Mouse (Mus musculus) skeletal muscle tissue, adult 2 months (tissue): ENCODE data around the gene Fgf18.

Experiments used
- DNase-seq: peaks from one replicate; pipeline ENCODE4 v3.0.0-alpha.2; 2012; ENCODE audit warnings: low read depth, low spot score

The Fgf18 gene

DNA sequence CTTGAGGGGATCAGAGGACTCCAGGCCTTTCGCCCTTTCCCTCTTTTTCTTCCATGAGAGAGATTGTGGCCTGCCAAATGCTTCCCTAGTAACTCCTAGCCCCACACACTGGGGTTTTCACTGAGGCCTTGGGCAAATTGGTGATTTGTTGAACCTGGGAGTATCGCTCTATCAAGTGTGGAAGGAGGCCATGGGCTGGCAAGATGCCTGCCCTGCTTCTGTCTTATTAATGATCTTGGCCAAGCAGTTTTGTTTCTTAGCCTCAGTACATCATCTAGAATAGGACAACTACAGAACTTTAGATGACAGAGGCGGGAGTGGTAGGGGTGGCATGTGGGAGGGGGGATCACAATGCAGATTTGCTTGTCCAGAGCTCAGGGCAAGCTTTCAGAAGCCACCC is 31.4 kb downstream of the Fgf18 start:
- no peak for DNase-seq

DNA sequence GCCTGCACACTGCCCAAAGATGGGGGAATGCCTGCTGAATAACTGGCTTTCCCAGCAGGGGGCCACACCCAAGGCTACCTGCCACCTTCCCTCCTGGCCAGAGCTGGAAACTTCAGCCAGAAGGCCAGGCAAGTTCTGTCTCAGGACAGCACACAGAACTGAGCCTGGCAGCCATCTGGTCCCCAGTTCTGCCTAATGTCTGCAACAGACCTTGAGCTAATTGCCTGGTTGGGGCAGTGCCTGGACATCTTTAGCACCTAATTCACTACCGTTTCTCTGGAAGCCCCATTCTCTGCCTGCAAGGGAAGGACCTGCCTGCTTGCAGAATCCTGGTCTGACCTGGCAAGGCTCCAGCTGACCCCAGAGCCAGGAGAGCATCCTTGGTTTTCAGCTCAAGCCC is 34.8 kb downstream of the Fgf18 start:
- no peak for DNase-seq

DNA sequence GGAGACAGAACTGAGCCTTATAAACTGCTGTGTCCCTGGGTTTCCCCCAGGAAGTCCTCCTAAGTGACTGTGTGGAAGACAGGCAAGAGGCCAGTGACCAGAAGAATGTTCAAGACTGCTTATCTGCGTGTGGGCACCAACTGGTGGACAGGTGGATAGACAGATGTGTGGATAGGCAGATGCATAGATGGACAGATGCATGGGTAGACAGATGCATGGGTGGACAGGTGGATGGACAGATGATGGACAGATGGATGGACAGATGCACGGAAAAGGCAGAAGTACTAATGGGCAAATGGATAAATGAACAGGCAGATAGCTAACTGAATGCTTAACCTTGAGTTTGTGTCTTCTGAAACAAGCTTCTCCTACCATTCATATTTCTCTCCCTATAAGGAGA is 37.1 kb downstream of the Fgf18 start:
- DNase-seq: no peak

DNA sequence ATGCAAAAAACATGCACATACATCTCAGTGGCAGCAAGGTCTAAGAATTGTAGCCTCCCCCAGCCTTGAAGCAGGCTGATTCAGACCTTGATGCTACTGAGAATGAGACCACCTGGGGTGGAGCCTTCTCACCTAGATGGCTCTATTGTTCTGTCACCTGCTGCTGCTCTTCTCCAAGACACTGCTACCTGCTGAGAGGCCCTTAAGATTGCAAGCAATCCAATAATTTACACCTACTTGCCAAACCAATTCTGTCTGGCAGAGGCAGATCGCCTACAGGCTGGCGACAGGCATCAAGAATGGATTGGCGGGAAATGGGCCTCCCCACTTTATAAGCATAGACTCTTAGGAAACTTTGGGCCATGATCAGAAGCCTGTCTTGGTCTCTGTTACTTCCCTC is 39.7 kb downstream of the Fgf18 start:
- no peak for DNase-seq

DNA sequence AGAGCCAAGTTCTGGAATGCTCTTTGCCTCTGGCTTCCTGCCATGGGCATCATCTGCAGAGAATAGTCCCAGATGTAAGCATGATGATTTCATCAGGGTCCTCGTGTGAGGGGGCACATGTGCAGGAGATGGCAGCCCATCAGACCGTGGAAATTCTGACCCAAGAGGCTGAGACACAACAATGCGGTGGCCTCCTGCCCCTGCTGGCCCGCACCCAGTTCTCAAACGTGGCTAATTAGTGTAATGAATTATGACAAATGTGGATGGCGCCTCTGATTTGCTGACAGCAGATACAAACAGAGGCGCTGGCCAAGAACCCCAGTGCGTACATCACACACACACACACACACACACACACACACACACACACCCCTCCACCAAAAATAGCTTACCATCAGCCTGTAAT is 42.3 kb downstream of the Fgf18 start:
- no peak for DNase-seq

DNA sequence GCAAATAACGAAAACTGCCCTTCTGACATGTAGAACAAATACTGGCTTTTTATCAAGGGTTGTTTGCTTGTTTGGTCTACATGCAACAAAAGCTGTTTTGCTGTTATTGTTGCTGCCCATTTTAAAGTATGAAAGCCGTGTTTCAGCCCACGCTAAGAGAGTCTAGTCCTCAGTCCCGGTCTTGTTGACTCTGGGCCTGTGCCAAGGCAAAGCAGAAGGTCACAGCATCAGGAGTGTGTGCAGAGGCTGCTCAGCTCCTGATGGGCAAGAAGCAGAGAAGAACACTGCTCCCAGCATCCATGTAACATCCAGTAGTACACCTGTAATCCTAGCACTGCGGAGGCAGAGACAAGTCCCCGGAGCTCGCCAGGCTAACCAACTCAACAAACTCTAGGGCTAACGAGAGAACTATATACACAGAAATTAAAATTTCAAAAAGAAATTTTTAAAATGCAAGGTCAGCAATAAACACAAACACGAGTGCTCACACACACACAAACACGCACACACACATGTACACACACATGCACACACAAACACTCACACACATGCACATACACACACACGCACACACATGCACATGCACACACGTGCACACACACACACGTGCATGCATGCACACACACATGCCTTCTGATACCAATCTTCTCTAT is 43.8 kb downstream of the Fgf18 start:
- no peak for DNase-seq

DNA sequence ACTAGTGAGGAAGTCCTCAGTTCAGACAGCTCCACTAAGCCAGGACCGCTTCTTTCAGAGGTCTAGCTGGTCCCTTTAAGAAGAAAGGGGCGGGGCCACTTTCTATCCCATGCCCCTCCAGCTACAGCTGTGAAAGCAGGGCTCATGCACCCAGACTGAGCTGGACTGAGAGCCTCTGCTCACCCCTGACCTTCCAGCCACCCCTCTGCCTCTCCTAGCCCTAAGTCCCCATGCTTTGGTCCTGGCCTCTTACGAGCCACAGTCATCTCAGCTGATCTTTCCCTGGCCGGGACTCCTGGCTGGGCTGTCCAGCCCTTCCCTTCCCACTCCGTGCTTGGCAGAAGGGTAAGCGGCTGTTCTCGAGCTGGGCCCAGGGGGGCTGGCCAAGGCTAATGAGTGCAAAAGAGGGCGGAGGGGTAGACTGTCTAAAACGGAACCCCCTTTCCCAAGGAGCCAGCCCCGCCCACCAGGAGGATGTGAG is 47.1 kb downstream of the Fgf18 start:
- peak; percentile 65 for DNase-seq

DNA sequence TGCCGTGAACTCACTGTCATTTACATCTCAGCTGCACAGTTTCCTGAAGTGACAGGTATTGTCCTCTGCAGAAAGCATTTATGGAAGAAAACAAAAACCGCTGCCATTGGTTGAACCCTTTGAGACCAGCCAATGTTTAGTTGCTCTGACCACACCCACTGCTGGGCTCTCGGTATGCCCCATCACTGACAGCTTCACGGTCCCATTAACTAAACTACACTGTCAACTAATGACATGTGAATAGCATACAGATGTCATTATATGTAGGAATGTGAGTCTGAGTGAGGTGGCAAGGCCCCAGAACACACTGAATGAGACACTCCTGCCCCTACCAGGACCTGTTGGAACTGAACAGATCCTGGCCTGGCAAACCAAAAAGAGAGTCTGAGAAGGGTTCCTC is 47.8 kb downstream of the Fgf18 start:
- DNase-seq: no peak

DNA sequence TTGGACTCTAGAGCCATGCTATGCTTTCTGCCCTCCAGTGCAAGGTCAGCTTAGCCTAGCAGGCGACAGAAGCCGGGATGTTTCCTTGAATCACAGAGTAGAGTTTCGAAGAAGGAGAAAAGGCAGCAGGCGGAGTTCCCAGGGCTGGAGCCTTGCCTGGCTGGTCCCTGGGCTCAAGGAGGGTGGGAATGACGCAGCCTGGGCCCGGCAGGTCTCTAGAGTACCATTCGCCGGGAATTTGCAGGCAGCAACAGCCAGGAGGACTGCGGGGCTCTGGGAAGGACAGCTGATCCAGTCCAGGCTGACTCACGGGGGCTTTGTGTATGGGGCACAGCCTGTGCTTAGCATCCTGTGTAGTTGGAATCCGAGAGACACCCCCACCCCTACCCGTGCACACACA is 48.8 kb downstream of the Fgf18 start:
- peak; percentile 80 for DNase-seq

DNA sequence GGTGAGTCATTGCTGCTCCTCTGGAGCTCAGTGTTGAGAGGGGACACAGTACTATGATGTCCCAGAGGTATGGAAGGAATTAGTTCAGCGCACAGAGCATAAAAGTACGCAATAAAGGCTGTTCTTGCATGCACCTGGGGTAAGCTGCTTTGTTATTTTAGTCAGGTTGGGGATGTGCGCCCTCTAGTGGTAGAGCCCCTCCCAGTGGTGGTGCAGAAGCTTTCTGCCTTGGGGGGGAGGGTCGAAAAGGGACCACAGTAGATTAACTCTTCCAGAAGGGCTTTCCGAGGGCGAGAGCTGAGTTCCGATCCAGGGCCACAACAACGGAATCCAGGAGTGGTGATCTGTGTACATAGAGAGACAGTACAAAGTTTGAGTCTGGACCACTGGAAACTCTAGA is 49.3 kb downstream of the Fgf18 start:
- no peak for DNase-seq

DNA sequence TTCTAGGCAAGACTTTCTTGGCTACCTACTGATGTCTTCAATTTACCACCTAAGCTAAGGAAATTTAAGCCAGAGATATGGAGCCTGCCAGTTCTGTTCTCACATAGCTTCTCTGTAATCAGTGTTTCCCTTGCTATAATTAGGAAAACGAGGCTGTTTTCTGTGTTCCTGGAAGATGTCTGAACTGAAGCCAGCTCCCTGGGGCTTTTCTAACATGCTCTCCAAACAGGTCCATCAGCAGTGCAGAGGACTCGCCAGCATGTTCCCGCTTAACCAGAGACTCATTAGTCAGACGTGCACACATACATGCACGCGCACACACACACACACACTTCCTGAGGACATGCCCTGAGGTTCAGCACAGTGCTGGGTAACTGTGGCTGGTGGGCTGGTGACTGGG is 57.3 kb downstream of the Fgf18 start:
- no peak for DNase-seq

DNA sequence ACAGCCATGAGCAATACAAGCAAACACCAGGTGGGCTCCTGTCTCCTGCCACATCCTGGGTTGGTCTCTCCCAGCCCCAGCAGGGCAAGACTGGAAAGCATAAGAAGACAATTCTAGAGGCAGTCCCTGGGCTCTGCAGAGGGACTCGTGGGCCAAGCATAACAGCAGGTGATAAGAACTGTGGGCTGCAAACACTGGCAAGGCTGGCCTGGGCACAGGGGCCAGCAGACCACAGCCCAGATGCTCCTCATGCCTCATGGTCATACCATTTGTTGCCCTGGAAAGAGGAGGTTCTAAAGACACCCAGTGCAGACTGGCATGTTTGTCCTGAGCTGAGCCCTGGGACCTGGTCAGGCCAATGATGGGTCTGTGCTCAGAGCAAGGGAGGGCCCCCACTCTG is 59.0 kb downstream of the Fgf18 start:
- DNase-seq: no peak

DNA sequence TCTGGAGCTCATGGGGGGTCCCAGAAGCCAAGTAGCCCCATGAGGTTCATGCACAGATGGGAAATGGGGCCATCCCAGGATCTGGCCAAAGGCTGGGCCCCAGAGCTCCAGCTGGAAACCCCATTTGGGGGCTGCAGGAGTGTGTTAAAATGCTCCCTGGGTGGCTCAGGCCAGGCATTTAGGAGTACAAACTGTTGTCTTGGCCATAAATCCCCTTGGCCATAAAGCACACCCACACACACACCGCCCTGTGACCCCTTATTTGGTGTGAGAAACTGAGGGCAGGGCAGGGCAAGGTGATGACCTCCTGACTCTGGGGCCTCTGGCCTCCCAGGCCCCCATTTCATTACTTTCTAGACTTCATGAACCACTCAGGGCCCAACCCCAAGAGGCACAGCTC is 61.2 kb downstream of the Fgf18 start:
- no peak for DNase-seq

DNA sequence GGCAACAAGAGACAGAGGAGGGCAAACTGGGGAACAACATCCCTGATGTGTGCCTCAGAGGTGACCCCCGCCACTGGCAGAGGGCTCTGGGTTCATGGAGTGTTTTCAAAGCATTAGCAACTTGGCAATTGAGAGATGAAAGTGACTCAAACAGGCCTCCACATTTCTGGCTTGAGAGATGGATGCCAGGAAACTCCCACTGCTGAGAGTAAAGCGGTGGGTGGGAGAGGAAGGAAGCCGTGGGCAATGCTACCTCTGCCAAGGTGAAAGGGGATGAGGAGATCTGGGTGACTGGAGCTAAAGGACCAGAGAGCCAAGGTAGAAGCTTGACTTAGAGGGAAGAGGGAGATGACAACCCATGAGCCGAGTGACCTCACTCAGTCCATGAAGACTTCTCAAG is 61.7 kb downstream of the Fgf18 start:
- no peak for DNase-seq

DNA sequence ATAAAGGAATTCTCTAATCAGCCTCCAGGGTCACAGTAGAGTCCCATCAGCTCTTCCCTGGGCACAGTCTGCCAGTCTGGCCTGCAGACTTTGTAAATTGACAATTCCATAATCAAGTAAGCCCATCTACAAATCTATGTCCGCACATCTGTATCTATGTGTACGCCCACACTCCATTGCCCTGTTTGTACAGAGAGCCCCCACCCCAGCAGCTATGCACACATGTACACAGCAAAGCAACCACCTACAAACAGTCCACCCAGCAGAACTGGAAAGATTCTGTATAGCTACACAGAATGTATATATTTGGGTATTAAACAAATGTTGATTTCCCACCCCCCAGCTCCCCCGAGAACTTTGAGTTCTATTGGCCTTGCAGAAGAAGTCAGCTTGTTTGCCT is 62.1 kb downstream of the Fgf18 start:
- no peak for DNase-seq

DNA sequence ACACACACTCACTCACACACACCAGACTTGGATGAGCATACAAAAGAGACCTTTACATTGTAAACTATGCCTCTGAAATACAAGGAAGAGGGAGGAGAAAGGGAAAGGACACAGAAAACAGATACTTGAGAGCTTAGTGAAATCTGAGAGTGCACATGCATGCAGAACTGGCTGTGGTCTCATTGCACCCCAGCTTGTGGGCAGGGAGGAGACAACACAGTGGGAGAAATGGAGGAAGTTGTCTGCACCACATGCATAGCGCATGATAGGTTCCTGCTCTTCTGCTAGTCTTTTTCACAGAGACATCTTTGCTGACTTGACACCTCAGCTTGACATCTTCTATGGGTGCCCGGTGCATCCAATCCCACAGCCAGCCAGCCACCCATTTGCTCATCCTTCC is 63.2 kb downstream of the Fgf18 start:
- no peak for DNase-seq

DNA sequence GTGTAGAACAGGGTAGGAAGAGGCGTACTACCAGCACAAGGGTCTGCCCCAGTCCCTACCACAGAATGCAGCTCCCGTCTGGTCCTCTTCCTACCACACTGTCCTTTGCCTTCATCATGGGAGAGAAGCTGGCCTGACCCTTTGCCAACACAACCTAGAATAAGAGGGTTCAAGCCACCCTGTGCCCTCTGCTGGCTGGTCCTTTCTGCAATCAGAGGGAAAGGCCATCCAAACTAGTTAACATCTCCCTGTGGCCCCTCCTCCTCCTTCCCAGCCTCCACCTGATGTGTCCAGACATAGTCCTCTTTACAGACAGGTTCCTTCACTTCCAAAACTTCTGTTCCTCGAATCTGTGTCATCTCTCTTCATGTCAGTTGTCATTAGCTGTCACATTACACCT is 66.0 kb downstream of the Fgf18 start:
- DNase-seq: no peak

DNA sequence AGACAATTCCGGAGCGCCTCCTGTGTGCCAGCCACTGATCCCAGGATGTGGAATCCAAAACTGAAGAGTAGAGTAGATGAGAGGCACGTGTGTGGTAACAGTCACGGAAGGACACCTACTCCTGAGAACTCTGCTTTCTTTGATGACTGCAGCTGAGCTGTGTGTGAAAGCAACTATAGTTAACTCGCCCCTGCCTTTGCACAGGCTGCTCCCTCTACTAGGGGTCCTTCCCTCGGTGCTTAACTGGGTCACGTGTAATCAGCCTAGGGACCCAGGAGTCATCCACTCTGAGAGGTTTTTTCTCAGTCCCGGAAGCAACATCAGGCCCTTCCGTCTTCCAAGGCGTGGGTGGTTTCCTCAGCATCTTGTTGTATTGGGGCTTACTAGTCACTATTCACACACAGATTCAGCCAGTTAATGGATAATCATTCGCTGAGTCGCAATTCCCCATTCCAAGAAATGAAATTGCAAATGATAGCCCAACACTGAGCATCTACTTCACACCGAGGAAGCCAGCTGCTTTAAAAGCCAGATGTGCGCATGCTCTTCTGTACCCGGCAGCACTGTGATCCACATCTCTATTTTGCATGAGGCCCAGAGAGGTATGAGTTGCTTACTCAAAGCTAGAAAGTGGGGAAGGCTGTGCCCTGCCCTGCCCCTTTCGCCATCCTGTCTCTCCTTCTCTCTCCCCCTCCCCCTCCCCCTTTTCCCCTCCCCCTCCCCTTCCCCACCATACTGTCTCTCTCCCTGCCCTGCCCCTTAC is 67.0 kb downstream of the Fgf18 start:
- DNase-seq: no peak

DNA sequence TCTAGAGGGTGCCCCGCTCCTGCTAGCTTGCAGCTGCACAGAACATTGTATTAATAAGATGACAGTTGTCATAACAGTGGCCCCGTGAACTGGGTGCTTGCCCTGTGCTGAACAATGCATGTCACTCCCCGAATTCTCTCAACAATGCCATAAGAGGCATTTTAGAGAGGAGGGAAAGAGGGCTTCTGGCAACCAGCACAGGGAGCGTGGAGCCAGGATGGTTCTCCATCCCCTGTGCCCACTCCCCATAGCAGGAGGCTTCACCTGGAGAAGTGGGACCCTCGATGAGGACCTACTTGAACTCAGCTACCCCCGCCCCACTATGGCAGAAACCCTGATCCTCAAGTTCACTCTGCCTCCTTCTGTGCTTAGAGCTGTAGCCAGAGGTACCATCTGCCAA is 67.8 kb downstream of the Fgf18 start:
- no peak for DNase-seq

DNA sequence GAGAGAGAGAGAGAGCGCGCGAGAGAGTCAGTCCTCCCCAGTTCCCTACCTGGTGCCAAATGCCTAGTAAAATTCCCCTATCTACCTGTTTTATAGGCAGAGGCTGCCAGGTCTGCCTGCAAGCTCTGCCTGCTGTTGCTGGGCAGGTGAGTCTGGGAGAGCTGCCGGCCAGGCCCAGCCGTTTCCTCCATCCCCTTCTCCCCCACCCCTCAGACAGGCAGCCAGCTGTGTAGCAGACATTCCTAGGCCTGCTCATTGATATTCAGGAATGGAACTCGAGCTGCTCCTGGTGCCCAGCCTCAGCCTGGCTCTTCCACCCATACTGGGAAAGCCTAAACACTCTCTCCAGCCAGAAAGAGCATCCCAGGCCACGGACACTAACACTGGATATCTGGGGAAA is 69.2 kb downstream of the Fgf18 start:
- DNase-seq: no peak

DNA sequence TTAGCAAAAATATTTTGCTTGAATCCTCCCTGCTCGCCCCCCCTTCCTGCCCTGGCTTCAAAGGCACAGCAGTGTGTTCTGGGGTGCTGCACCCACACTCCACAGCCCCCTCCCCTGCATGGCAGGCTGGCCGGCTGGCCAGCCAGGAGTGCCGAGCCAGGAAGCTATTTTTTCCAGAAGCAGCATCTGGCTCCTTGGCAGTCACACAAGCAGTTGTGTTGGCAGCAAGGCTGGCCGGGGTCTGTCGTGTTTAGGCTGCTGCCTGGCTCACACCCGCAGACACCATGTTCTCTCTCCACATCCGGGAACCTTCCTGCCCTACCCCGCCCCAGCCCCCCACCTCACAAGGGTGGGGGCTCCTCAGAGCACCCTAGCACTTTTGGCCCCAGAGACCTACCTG is 71.9 kb downstream of the Fgf18 start:
- DNase-seq: peak; percentile 33

DNA sequence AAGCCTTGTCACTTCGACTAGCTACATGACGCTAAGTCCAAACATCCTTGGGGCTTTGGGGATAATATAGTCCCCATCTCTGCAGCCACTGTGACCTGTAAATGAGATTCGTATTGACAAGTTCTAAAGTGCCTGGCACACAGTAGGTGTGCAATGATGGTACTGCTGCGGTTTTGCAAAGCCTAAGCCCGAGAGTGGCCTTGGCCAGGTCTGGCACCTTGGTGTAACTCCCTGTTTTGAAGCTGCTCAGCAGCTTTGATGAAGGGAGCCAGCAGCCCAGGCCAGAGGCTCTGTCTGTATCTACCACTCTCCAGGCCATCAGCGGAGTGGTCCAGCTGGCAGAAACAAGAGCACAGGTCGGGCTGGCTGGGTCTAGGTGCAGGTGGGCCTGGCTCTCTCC is 72.7 kb downstream of the Fgf18 start:
- DNase-seq: no peak

DNA sequence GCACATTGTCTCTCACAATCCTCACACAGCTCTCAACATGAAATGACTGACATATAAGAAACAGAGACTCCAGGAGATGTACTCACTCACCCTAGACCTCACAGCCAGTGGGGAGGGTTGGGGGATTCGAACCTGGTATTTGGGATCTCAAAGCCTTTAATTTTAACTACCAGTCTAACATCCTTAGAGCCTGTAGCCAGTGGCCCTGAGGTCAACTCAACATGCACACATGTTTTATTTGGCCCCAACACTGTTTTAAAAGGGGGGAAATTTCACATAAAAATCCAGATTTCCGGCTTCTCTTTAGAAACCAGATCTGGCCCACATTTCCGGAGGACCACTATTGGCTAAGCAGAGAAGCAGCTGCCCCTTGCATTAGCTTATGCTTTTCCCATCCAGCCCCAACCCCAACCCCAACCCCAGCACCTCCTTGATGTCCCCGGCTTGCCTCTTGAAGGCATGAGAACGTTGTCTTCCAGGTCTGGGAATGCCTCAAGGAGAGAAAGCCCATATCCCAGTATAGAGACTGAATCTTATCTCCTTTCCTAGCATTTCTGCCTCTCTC is 75.8 kb downstream of the Fgf18 start:
- DNase-seq: no peak
